Mouse (Mus musculus) thymus, postnatal 10 days (tissue): ENCODE data around the gene Unc79.

ENCODE experiments used
- DNase-seq, 2 experiments: peaks; one replicate each; pipeline ENCODE4 v3.0.0; 2021; ENCODE audit warnings: low spot score in 2 of 2

Gene Unc79

DNA sequence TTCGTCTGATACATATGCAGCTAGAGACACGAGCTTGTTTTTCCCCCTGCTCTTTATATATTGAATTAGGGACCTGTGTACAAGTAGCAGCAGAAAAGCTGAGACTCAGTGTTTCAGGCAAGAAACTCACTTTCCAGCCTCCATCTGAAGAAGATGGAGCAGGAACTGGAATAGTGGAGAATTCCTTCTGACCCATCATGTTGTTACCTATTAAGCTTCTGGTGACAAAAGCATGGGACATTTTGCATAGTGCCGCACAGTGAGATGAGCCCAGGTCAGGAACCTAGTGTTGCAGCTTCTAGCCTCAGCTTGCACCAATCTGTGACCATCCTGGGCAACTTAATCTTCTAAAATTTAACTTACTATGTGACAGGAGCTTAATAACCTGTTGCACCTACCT, 92.7 kb downstream of the Unc79 start:
- DNase-seq: no peak

- DNase-seq: no peak
Measured at GRCm38 (mm10) chr12:103042711-103043110, 94.1 kb downstream of the Unc79 start.

DNA sequence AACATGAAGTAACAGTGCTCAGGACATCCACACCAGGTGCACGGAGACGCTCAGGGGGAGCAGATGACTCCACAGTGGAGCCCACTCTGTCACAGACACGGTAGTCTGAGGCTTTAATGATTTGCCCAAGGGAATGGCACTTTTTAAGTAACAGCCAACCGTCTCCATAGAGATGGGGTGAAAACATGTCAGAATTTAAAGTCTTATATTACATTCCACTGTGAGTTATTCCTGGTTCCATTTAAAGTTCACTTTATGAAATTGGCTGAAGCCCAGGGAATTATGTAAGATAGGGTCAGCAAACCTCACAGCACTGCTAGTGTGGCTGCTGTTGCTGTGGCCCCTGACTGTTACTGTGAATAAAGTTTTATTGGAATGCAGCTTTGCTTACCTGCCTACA, 95.8 kb downstream of the Unc79 start:
- DNase-seq: no peak

GRCm38 (mm10) chr12:103049865-103050264, 101.2 kb downstream of the Unc79 start:
- no peak for DNase-seq

DNA sequence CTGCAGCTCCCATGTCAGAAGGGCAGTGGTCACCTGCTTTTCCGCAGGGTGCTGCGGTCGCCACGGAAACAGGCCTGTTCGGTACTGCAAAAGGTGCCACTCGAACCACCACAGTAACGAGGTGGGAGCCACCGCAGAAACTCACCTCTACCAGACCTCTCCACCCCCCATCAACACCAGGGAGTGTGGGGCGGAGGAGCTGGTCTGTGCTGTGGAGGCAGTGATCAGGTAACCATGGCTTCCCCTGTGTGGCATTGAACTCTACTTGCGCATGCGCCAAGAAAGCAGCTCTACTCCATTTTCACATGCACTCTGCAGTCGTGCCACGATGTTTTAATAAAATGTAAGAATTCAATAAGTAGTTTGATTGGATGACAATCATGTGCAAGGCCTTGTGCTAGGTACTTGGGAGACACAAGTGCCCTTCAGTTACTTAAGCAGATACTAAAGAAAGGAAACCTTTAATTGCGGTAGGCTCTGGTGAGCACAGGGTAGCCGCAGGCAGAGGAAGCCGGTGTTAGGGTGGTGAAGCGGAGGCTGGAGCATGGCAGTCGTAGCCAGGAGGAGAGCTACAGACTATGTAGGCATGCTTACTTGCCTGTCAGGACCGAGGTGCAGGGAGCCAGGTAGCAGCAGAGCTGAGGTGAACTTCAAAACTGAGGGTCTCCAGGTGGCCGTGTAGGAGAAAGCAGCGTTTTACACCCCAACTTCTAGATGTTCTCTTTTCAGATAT, 110.8 kb downstream of the Unc79 start:
- DNase-seq: no peak

GRCm38 (mm10) chr12:103060791-103061190, 112.1 kb downstream of the Unc79 start:
- DNase-seq: no peak

DNA sequence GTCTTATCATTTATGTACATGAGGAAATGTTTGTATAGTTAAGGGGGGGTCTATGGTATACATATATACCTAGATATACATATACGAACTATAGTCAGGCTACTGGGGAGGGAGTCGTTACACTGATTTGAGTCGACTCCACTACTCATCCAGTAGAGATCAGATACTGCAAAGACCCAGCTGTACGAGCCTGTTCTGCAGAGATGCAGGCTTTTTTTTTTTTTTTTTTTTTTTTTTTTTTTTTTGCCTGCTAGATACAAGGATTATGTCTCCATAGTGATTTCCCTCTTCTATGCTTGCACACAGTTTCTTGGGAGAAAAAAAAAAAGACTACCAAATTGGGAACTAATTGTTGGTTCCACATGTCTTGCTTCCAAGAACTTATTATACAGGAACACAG, 113.5 kb downstream of the Unc79 start:
- DNase-seq: no peak

DNA sequence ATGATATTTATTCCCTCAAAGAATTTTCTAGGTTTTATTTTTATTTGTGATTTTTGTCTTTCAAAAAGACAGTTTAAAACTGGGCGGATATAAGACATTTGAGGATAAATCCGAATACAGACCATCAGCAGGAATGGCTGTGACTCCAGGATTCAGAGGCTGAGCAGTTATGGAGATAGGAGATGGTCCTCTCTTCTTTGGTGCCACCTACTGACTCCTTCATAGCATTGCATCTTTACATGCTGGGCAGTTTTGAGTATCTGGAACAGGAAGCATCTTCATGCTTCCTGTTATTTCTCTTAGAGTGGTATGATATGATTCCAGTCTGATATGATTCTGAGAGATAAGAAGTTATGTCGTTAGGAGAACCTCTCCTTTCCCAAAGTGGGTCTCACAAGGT, 116.3 kb downstream of the Unc79 start:
- peak in 1 of 2 experiments; percentile 27 for DNase-seq

- DNase-seq: no peak
Measured at GRCm38 (mm10) chr12:103068161-103068560, 119.5 kb downstream of the Unc79 start.

GRCm38 (mm10) chr12:103069565-103069964, 120.9 kb downstream of the Unc79 start:
- no peak for DNase-seq

DNA sequence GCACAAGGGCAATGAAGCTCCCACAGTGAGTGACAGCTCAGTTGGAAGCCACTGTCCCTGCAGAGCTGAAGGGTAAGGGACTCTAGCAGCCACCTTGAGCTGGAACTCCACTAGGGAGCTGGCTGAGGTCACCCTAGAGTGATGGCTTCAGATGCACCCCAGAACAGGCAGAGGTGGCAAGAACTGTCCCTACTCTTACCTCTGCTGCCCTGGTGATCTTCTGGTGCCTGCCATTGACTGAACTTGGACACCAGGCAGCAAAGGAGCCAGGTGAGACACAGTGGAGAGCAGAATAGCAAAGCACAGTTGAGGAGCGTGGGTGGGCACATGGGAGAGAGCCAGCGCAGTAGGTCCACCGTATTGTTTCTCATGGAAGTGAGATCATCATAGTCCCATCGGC, 125.3 kb downstream of the Unc79 start:
- DNase-seq: no peak

DNA sequence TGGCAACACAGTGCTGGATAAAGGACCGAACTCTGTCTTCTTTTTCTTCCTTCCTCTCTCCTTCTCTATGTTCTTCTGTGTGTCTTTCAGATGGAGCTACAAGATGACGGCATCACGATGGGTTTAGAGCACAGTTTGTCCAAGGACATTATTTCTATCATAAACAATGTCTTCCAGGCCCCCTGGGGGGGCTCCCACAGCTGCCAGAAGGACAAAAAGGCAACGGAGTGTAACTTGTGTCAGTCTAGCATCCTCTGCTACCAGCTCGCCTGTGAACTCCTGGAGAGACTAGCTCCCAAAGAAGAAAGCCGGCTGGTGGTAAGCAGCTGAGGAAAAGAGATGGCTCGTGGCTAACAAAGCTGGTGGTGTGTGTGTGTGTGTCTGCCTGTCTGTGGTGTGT, 130.1 kb downstream of the Unc79 start:
- DNase-seq: no peak

DNA sequence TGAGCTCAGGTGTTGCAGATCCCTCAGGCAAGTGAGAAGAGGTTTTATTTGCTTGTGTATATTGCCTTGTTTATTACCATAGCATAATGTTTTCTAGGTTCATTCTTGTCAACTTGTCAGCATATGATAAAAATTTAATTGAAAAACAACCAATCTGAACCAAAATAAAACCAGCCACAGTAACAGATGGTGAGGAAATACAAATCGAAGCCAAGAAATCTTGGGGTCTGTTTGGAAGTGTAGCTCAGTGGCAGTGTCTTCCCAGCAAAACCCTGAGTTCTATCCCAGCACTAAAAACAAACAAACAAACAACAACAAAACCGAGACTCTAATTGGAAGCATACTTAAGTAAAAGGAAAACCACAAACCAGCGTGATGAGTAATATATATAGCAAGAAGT, 131.4 kb downstream of the Unc79 start:
- DNase-seq: no peak

DNA sequence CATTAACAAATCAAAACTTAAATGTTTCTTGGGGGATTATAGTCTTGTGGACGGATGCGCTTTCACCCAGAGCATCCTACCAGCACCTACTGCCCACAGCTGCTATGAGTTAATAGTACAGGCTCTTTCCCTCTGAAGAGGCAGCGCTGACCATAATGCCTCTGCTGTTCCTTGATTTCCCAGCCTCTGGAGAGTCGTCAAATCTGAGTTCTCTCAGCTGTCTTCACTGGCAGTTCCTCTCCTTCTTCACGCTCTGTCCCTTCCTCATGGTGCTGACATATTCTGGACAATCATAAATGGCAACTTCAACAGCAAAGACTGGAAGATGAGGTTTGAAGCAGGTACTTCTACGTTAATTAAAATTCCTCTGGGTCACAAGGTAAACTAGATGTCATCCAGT, 143.2 kb downstream of the Unc79 start:
- no peak for DNase-seq

DNA sequence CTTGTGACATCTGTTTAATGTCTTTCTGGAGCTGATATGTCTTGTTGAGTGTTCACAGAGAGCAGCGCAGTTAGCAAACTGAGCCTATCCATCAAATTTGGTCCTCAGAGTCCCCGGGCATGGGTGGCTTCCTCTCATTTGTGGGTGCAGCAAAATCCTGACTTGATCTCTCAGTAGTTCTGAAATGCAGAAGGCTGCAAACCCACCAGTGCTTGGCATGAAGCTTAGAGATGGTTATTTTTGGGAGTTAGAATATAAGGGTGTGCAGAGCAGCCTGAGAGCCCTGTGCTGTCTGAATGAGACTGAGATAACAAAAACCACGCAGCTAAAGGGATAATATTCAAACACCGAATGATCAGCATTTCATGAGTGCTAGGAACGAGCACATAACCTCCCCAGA, 146.5 kb downstream of the Unc79 start:
- no peak for DNase-seq

DNA sequence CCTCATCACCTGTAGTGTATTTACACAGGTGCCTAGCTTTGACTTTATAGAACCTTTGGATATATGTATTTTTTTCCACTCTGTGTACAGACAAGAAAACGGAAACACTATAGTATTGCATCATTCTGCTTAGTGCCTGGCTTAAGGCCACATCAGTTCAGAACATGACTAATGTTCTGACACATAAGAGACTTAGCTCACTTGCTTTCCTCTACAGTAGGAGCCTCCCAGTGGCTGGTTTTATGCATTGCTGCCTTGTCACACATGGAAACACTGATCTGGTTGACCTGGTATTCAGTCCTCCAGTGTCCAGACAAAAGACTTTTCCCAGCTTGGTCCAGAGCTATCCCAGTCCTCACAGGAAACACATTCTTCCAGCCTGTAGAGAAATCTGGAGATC, 150.5 kb downstream of the Unc79 start:
- DNase-seq: no peak

GRCm38 (mm10) chr12:103100088-103100487, 151.4 kb downstream of the Unc79 start:
- DNase-seq: no peak

GRCm38 (mm10) chr12:103103041-103103440, 154.4 kb downstream of the Unc79 start:
- no peak for DNase-seq

DNA sequence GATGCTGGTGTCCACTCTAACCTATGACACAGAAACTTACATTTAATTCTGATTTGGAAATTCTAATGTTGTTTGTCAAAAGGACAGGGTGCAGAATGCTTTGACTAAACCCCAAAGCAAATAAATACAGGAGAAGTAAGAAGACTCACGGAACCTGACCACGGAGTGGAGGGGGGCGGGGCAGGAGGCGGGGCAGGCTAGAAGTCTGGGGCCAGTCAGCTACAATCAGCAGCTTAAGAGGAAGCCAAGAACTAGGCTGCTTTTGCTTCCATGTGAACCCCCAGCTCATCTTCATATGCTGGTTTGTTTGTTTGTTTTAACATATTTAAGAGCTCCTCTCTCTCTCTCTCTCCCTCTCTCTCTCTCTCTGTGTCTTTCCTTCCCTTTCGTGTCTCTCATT, 154.9 kb downstream of the Unc79 start:
- no peak for DNase-seq

GRCm38 (mm10) chr12:103109301-103109700, 160.6 kb downstream of the Unc79 start:
- no peak for DNase-seq

GRCm38 (mm10) chr12:103116639-103117038, 168.0 kb downstream of the Unc79 start:
- no peak for DNase-seq

DNA sequence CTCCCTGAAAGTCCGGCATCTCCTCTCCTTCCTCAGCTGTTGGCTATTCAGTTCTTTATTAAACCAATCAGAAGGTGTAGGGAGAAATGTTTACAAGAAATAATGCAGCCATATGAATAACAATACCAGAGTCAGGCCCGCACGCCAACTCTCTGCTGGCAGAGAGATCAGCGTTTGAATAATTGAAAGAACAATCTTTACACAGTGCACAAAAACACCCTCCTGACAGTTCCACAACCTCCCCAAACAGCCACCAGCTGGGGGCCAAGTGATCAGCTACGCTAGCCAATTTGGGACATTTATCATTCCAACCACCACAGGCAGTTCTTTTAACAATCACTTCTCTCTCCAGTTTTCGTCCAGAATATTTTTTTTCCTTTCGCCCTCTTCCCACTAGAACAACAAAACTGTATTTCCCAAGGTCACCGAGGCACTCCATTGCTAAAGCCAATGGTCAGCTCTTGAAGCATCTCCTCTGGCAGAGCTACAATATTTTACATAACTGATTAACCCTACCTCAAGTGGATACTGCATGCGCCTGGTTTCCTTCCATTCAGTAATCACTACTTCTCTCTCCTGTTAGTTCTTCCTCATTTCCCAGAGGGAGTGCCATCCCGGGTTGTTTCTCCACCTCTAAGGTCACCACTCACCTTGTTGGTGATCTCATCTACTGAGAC, 169.0 kb downstream of the Unc79 start:
- DNase-seq: no peak

DNA sequence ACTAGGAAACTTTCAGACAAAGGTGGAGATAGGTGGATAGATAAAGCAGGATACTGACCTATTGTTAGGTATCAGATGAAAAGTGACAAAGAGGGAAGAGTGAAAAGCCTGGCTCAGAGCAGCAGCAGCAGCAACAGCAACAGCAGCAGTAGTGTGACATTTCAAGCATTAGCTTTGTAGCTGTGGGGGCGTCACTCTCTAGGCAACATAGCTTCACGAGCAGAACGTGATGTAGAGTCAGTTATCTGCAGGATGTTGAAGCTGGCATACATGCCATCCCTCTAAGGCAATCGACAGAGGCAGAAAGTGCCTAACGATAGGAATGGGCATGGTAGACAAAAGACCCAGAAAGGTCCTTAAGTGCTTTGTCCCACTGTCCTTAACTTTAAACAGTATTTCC, 173.3 kb downstream of the Unc79 start:
- no peak for DNase-seq

- DNase-seq: no peak
Measured at GRCm38 (mm10) chr12:103123861-103124260, 175.2 kb downstream of the Unc79 start.
